Mouse (Mus musculus) adrenal gland, adult 18-20 months (tissue): ENCODE results near the gene Setd2. TPM values are rescaled to one million over a fixed set of nuclear protein-coding genes. Genes with fewer than 3 reads are reported as not detected.
A peak's percentile ranks its signal among the peaks of the same experiment; 100 is the strongest.

Experiments used
- DNase-seq, 2 experiments: peaks; one replicate each; pipeline ENCODE4 v3.0.0; 2021 to 2022; ENCODE audit warnings: low spot score in 2 of 2
- microRNA-seq, 2 experiments: library from miRNA; unstranded; fragments of <30 nt; microRNA quantifications; one replicate each; pipeline ENCODE4 v1.2.0; 2021; ENCODE audit warnings: borderline number of aligned reads in 2 of 2
- total RNA-seq, 2 experiments: library from RNA; stranded (reverse); gene quantifications; 1 replicate in 1 of 2; 2 replicates in 1 of 2; pipeline ENCODE4 v1.2.3; 2021

The Setd2 gene
- total RNA-seq, 2 experiments from 2014 or later: 52.4 to 65.0 TPM

GRCm38 (mm10) chr9:110653655-110654461, 121.5 kb downstream of the Setd2 start, which contains the start of gene Nbeal2:
Gene Nbeal2, minus strand, starts transcription at chr9:110654161.
- DNase-seq: peak; percentile 90 to 92

- DNase-seq: no peak
These were observed 122.6 kb downstream of the Setd2 start for GRCm38 (mm10) chr9:110654726-110655650.

GRCm38 (mm10) chr9:110655651-110656007, 123.2 kb downstream of the Setd2 start:
- DNase-seq: no peak

- DNase-seq: peak; percentile 94
These were observed 124.1 kb downstream of the Setd2 start, which contains the start of gene Ccdc12 for GRCm38 (mm10) chr9:110656249-110657221. Gene Ccdc12, plus strand, starts transcription at chr9:110656503.

DNA sequence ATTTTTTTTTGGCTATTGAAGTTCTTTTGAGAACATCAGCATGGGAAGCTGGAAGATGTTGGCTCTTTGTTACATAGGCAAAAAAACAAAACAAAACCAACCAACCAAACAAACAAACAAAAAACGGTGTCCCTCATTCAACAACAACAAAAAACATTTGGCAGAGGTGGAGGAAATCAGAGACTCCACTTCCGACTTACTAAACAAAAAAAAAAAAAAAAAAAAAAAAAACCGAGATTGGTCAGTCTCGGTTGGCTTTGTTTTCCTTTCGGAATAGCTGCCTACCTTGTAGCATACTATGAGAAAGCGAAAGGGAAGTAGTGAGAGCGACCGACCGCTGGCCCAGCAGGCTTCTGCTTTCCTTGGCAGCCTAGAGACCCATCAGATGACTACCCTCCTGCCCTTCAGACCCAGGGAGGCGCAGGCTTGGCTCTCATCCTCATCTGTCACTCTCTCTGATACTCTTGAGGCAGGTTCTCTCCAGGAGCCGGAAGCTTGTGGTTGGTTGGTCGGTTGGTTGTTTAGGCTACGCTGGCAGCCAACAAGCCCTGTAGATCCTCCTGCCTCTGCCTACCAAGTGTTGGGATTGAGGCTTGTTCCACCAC, 125.2 kb downstream of the Setd2 start:
- DNase-seq: no peak

- DNase-seq: no peak
These were observed 127.1 kb downstream of the Setd2 start for GRCm38 (mm10) chr9:110659521-110659920.

DNA sequence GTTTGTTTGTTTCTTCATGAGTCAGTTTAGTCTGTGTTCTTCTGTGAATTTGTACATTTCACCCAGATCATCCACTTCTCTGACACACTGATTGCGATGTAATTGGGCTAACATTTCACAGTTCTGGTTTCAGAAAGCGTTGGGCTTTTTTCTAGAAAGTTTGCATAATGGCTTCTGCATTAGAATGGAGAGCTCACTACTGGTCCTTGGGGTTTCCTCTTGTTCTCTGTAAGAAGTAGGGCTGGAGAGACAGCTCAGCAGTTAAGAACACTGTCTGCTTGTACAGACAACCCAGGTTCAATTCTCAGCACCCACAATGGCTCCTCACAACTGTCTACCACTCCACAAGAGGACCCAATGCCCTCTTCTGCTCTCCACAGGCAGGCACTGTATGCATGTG, 127.8 kb downstream of the Setd2 start:
- no peak for DNase-seq

DNA sequence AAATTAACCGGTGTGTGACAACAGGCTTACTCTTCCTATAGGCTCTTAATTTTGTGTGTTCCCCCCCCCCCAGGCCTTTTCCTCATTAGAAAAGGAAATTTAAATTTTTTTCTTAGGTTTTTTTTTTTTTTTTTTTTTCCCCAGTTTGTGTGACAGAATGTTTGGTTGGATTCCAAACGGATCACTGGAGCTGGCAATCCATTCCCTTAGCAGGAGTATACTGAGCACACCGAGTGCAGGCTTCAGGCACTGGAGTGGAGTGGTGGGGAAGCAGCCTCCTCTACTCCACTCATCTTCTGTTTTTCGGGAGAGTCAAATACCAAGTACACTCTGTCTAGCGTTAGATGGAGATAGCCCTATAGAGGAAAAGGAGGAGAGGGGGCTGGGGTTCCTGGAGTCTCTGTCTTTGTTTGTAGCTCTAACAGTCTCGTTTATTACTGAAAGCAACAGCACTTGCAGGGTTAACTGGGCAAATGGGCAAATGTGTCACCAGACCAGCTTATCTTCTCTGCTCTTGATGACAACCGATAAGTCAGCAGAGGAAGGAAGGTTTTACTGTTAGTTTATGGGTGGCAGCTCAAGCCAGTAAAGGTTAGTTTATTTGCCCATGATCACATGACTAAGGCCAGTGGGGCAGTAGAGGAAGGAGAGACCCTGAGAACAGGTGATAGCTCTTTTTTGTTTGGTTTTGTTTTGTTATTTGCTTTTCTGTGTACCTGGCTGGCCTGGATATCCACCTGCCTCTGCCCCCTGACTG, 128.6 kb downstream of the Setd2 start:
- no peak for DNase-seq

DNA sequence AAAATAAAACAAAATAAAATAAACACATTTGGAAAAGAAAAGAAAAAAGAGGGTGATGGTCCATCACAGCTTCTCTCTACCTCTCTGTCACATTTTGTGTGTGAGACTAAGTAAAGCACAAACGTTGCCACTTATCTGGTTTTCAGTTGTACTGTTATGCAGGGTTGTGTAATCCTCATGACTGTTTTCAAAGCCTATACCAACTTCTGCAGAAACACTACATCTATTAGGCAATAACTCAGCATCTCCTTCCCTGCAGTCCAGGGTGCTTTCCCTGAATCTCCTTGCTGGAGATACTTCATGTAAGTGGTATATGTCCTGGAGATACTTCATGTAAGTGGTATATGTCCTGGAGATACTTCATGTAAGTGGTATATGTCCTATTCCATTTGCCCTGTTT, 130.4 kb downstream of the Setd2 start:
- DNase-seq: no peak

DNA sequence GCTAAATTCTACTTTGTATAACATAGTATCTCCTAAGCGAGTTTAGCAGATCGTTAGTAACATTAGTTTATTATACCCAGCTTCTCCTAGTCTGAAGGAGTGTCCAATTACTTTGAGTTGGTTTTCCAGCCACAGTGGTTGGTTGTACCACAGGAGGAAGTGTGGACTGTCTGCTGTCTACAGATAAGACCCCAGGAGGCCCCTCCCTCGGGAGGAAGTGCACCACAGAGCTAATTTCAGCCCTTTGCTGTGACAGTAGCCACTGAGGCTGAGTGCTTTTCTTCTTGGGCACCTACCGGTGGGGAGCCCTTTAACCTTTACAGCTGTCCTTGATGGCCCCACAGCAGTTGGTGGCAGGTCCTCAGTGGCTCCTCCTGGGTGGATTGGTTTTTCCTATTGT, 133.5 kb downstream of the Setd2 start:
- no peak for DNase-seq

GRCm38 (mm10) chr9:110666374-110666773, 134.0 kb downstream of the Setd2 start:
- DNase-seq: no peak

DNA sequence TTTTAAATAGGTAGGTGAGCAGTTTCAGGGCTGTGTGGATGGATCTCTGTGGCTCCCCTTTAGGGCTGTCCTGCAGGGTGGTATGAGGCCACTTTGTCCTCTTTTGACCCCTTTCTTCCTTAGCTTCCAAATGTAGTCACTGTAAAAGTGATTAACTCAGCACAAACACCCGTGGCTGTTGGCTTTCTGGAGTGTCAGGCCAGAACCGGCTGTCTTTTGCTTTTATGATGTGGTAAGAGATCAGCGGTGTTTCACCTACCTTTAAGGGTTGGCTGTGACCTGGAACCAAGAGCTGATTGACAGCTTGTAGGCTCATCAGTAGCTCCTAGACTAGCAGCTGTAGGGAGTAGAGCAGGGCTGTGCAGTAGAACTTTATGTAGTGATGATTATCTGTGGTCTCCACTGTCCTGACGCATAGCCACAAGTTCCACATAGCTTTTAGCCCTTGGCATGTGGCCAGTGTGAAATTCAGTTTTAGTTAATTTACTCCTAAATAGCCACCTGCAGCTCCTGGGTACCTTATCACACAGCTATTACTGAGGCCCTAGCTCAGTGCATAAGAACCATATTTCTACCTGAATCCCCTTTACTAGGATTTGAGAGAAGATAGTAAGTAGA, 134.9 kb downstream of the Setd2 start:
- no peak for DNase-seq

Small RNA genes lying within 50 kb of the gene (microRNA-seq; reads per million reads assigned to microRNA genes)
- 0 to 1.2 reads per million in 2 experiments for gene Mir8107

Other genes starting within 250 kb of the Setd2 start
- gene Elp6, start 227.4 kb upstream of the Setd2 start, total RNA-seq: 1 to 10 TPM; 6.1 to 7.7 TPM
- gene Scap, start 199.3 kb upstream of the Setd2 start, total RNA-seq: 100 to 1,000 TPM in 1 of 2 experiments, 10 to 100 TPM in 1; 63.2 to 118 TPM
- 10 to 100 TPM; 67.2 to 70.7 TPM for gene Ptpn23, start 124.4 kb upstream of the Setd2 start, total RNA-seq
- not detected for gene Ngp, start 112.8 kb upstream of the Setd2 start, total RNA-seq
- gene Klhl18, start 55.9 kb upstream of the Setd2 start, total RNA-seq: 10 to 100 TPM; 12.8 to 15.3 TPM
- 1 to 10 TPM; 1.4 to 1.8 TPM for gene Kif9, start 55.6 kb upstream of the Setd2 start, total RNA-seq
- 10 to 100 TPM; 11.0 to 14.0 TPM for gene Nradd, start 91.9 kb downstream of the Setd2 start, total RNA-seq
- gene Nbeal2, start 121.6 kb downstream of the Setd2 start, total RNA-seq: 1 to 10 TPM; 8.5 to 9.8 TPM
- gene Ccdc12, start 123.9 kb downstream of the Setd2 start, total RNA-seq: 10 to 100 TPM; 49.6 to 52.2 TPM
- 1 to 10 TPM in 1 of 2 experiments, under 1 TPM in 1; 0.93 to 4.1 TPM for gene Myl3, start 209.3 kb downstream of the Setd2 start, total RNA-seq
- gene Pth1r, start 214.5 kb downstream of the Setd2 start, total RNA-seq: 10 to 100 TPM; 11.3 to 34.2 TPM